Mouse (Mus musculus): Measurements from ENCODE around the gene Cgas.
"Not testable (repeated sequence)": the region's sequence is repeated elsewhere in the genome, so short reads cannot be mapped to it uniquely, and the experiment has no call there.

The Cgas gene

GRCm38 (mm10) chr9:78442579-78443392, at the start of gene Cgas:
TSS of gene Cgas (minus strand) at chr9:78443237.
- DNase-seq (ENCODE audit: low spot score in 2 of 2), result no peak

GRCm38 (mm10) chr9:78492254-78492653, 49.2 kb upstream of the Cgas start:
- no peak for DNase-seq (ENCODE audit: low spot score in 2 of 2)

- no peak for DNase-seq (ENCODE audit: low spot score in 2 of 2)
These were observed 48.1 kb upstream of the Cgas start for GRCm38 (mm10) chr9:78491169-78491568.

- DNase-seq (ENCODE audit: low spot score in 2 of 2), result no peak
These were observed 45.9 kb upstream of the Cgas start, which contains the start of gene Eef1a1 for GRCm38 (mm10) chr9:78488890-78489420. TSS of gene Eef1a1 (minus strand) at chr9:78489151.

- DNase-seq (ENCODE audit: low spot score in 2 of 2), result not testable (repeated sequence)
These were observed 45.0 kb upstream of the Cgas start for GRCm38 (mm10) chr9:78488021-78488420.

- no peak for DNase-seq (ENCODE audit: low spot score in 2 of 2)
These were observed 41.6 kb upstream of the Cgas start for GRCm38 (mm10) chr9:78484660-78485059.

- DNase-seq (ENCODE audit: low spot score in 2 of 2), result no peak
These were observed 39.3 kb upstream of the Cgas start for GRCm38 (mm10) chr9:78482386-78482785.

- peak; percentile 93 to 95 for DNase-seq (ENCODE audit: low spot score in 2 of 2)
These were observed 38.6 kb upstream of the Cgas start for GRCm38 (mm10) chr9:78481423-78482331.

GRCm38 (mm10) chr9:78480706-78481358, 37.8 kb upstream of the Cgas start:
- peak; percentile 58 to 68 for DNase-seq (ENCODE audit: low spot score in 2 of 2)

GRCm38 (mm10) chr9:78480227-78480626, 37.2 kb upstream of the Cgas start:
- not testable (repeated sequence) for DNase-seq (ENCODE audit: low spot score in 2 of 2)

- DNase-seq (ENCODE audit: low spot score in 2 of 2), result not testable (repeated sequence)
These were observed 36.3 kb upstream of the Cgas start for GRCm38 (mm10) chr9:78479308-78479707.

GRCm38 (mm10) chr9:78478009-78478605, 35.1 kb upstream of the Cgas start:
- DNase-seq (ENCODE audit: low spot score in 2 of 2), result not testable (repeated sequence)

GRCm38 (mm10) chr9:78477021-78477551, 34.0 kb upstream of the Cgas start:
- DNase-seq (ENCODE audit: low spot score in 2 of 2), result no peak

GRCm38 (mm10) chr9:78476531-78477020, 33.5 kb upstream of the Cgas start:
- no peak for DNase-seq (ENCODE audit: low spot score in 2 of 2)

- no peak for DNase-seq (ENCODE audit: low spot score in 2 of 2)
These were observed 32.8 kb upstream of the Cgas start for GRCm38 (mm10) chr9:78475873-78476272.

- no peak for DNase-seq (ENCODE audit: low spot score in 2 of 2)
These were observed 32.3 kb upstream of the Cgas start for GRCm38 (mm10) chr9:78475383-78475780.

GRCm38 (mm10) chr9:78474771-78475382, 31.8 kb upstream of the Cgas start:
- DNase-seq (ENCODE audit: low spot score in 2 of 2), result no peak

GRCm38 (mm10) chr9:78474270-78474669, 31.2 kb upstream of the Cgas start:
- no peak for DNase-seq (ENCODE audit: low spot score in 2 of 2)

GRCm38 (mm10) chr9:78473588-78473987, 30.6 kb upstream of the Cgas start:
- no peak for DNase-seq (ENCODE audit: low spot score in 2 of 2)

GRCm38 (mm10) chr9:78465725-78466124, 22.7 kb upstream of the Cgas start:
- no peak for DNase-seq (ENCODE audit: low spot score in 2 of 2)
